Mouse (Mus musculus): ENCODE measurements around the gene Cdh3. TPM values are rescaled to one million over a fixed set of nuclear protein-coding genes. Genes with fewer than 3 reads are reported as not detected.

The Cdh3 gene
- total and polyA plus RNA-seq, 3 experiments, result not detected

GRCm38 (mm10) chr8:106505328-106505965, 5.2 kb upstream of the Cdh3 start:
- no peak overlapping the region for H3K4me2 ChIP-seq (ENCODE audit: insufficient read depth, low read depth, poor library complexity, severe bottlenecking)
- no peaks in the 10 kb centered on the region for H3K36me3 ChIP-seq (replicated peaks in 1 of 2; ENCODE audit: control insufficient read depth in 1 of 2, insufficient read depth in 1 of 2, low read length in 1 of 2)
- no peak for DNase-seq (ENCODE audit: extremely low read depth)
- dilution Hi-C loops (cut with MboI; ENCODE audit: extremely low pct_ligation_motif_present, extremely low pct_unique_long_range_greater_than_20kb, low sequenced_read_pairs), result no loop called here
- TF ChIP-seq RCOR1 (conservative IDR thresholded peaks at IDR 0.05; ENCODE audit: low read depth, low read length) (no peak), ZMIZ1 (IDR thresholded peaks at IDR 0.05; ENCODE audit: low read depth, low read length) (no peak), RAD21 (IDR thresholded peaks at IDR 0.05; ENCODE audit: low read depth, low read length) (no peak), POLR2AphosphoS2 (IDR thresholded peaks at IDR 0.05; ENCODE audit: low read depth, low read length) (no peak), ZC3H11A (IDR thresholded peaks at IDR 0.05; ENCODE audit: low read depth, low read length) (no peak), NRF1 (IDR thresholded peaks at IDR 0.05; ENCODE audit: low read depth, low read length) (no peak), IRF4 (IDR thresholded peaks at IDR 0.05; ENCODE audit: low read depth, low read length) (no peak), MXI1 (IDR thresholded peaks at IDR 0.05; ENCODE audit: low read depth, low read length) (no peak), MAX (IDR thresholded peaks at IDR 0.05; ENCODE audit: low read length) (no peak), ETS1 (conservative IDR thresholded peaks at IDR 0.05; ENCODE audit: low read depth, low read length) (no peak), JUND (conservative IDR thresholded peaks at IDR 0.05; ENCODE audit: low read depth, low read length) (no peak), CHD2 (IDR thresholded peaks at IDR 0.05; ENCODE audit: low read length) (no peak), ZNF384 (IDR thresholded peaks at IDR 0.05; ENCODE audit: low read depth, low read length) (no peak)
- H3K79me2 ChIP-seq (replicated peaks; ENCODE audit: control insufficient read depth, extremely low read depth, insufficient read depth, poor library complexity, severe bottlenecking), result no peaks in the 10 kb centered on the region
- H3K9me3 ChIP-seq (replicated peaks; ENCODE audit: low read length), result no peaks in the 10 kb centered on the region
- H3K4me3 ChIP-seq (replicated peaks in 1 of 3; ENCODE audit: low read depth in 2 of 3, low read length in 2 of 3, poor library complexity in 1 of 3), result no peak overlapping the region
- H3K4me1 ChIP-seq (ENCODE audit: control insufficient read depth in 1 of 2, insufficient read depth in 2 of 2), result peaks cover 0 to under 1% of the 10 kb centered on the region in 2 experiments; a peak in 1 of 4 replicates
- in situ Hi-C loops (cut with MboI; ENCODE audit: low pct_ligation_motif_present, low pct_unique_long_range_greater_than_20kb, low sequenced_read_pairs), result no loop called here
- no peak overlapping the region for H3K9ac ChIP-seq (ENCODE audit: insufficient read depth, low read depth)
- no peak overlapping the region for H3K27ac ChIP-seq (ENCODE audit: insufficient read depth, low read depth)
- no peaks in the 10 kb centered on the region for H3K27me3 ChIP-seq (replicated peaks)

GRCm38 (mm10) chr8:106506106-106506505, 4.6 kb upstream of the Cdh3 start:
- dilution Hi-C loops (cut with MboI; ENCODE audit: extremely low pct_ligation_motif_present, extremely low pct_unique_long_range_greater_than_20kb, low sequenced_read_pairs) (no loop called here), in situ Hi-C loops (cut with MboI; ENCODE audit: low pct_ligation_motif_present, low pct_unique_long_range_greater_than_20kb, low sequenced_read_pairs) (no loop called here)
- Histone ChIP-seq H3K36me3 (replicated peaks in 1 of 2; ENCODE audit: control insufficient read depth in 1 of 2, insufficient read depth in 1 of 2, low read length in 1 of 2) (no peaks in the 10 kb centered on the region), H3K4me3 (replicated peaks in 1 of 3; ENCODE audit: low read depth in 2 of 3, low read length in 2 of 3, poor library complexity in 1 of 3) (no peak overlapping the region), H3K79me2 (replicated peaks; ENCODE audit: control insufficient read depth, extremely low read depth, insufficient read depth, poor library complexity, severe bottlenecking) (no peaks in the 10 kb centered on the region), H3K4me1 (ENCODE audit: control insufficient read depth in 1 of 2, insufficient read depth in 2 of 2) (no peaks in the 10 kb centered on the region; a peak in 1 of 4 replicates), H3K27me3 (replicated peaks) (no peaks in the 10 kb centered on the region), H3K27ac (ENCODE audit: insufficient read depth, low read depth) (no peak overlapping the region), H3K9ac (ENCODE audit: insufficient read depth, low read depth) (no peak overlapping the region), H3K9me3 (replicated peaks; ENCODE audit: low read length) (peaks cover 3% of the 10 kb centered on the region), H3K4me2 (ENCODE audit: insufficient read depth, low read depth, poor library complexity, severe bottlenecking) (no peak overlapping the region)
- TF ChIP-seq RCOR1 (conservative IDR thresholded peaks at IDR 0.05; ENCODE audit: low read depth, low read length), result no peak
- TF ChIP-seq ZMIZ1 (IDR thresholded peaks at IDR 0.05; ENCODE audit: low read depth, low read length), result no peak
- TF ChIP-seq HCFC1 (IDR thresholded peaks at IDR 0.05; ENCODE audit: low read depth, low read length), result no peak
- DNase-seq (ENCODE audit: extremely low read depth), result no peak

Data from CH12.LX (cell line).